Mouse (Mus musculus): ENCODE measurements around the gene Tm2d1. TPM values are rescaled to one million over a fixed set of nuclear protein-coding genes. Genes with fewer than 3 reads are reported as not detected.

Tm2d1 gene
- total RNA-seq (2023), result 10 to 100 TPM in 1 of 2 experiments, 1 to 10 TPM in 1; 8.4 to 13.4 TPM

DNA sequence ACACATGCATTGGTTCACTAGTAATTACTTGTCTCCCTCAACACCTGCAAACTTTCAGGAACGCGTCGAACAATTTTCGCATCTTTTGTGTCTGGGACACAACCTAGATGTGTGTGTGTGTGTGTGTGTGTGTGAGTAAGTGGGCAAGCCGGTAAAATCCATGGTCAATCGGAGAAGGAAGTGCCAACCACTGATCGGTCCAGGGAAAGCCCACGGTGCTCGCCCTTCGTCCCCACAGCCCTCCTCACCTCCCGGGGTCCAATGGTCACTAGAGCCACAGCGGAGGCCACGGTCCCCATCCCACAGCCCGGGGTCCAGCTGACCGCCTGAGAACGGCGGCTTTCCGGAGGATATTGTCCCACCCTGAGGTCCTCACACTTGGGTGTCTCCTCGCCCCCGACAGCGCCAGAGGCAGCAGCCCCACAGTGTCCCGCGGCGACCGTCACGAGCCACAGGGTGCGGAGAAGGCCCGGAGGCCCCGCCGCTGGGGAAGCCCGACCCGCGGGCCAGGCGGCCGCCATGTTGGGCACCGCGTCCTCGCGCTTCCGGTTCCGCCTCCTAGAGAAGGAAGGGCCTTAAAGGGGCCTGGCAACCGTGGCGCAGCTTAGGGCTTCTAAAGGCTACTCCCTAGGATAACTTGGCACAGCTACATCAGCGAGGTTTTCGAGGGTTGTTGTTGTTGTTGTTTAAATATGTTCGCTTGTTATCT is at the start of gene Tm2d1:
Gene Tm2d1, minus strand, starts transcription at position 591 of the 709 bp plus-strand sequence.

DNA sequence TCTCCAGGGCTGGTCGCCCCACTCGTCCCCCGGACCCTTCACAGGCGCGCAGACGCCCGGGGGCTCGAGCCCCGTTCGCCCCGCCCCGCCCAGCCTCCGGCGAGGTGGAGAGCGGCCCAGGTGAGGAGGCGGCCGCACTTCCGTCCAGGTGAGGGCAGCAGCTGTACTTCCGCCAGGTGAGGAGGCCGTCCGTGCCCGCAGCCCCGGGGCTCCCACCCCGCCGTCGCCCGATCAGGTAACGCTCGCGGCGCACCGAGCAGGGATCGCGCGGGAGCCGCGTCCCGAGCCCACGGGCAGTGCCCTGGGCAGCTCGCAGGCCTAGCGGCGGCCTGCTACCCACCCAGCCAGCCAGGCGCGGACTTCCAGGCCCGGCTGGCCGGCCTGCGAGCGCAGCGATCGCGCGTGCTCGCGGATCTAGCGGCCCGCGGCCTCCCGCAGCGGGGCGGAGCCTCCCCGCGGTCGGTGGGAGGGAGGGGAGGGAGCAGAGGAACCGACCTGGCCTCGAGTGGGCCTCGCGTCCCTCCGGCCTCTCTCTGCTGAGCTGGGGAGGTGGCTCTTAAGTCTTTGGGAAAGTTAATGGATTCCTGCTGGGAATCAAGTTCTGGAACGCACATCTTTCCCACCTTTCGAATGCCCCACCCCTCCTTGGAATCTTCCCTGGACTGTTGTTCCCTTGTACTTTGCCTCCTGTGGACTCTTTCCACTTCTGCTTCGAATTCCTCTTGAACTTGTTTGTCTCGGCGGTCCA is 12.8 kb upstream of the Tm2d1 start, which contains the start of gene Patj:
Gene Patj, plus strand, starts transcription at position 96 of the 748 bp plus-strand sequence.

Other genes with a start within 250 kb of the Tm2d1 start
- 1 to 10 TPM in 1 of 2 experiments, under 1 TPM in 1; 0.85 to 2.2 TPM for gene Patj, start 12.5 kb upstream of the Tm2d1 start, total RNA-seq (2023)

Measured in neutrophil, adult 83 days (primary cell).